Mouse (Mus musculus) heart, embryonic 15.5 days (tissue): ENCODE results near the gene Olfr1364. TPM values are rescaled to one million over a fixed set of nuclear protein-coding genes. Genes with fewer than 3 reads are reported as not detected.

Experiments used
- ATAC-seq: fragments of 200-750 bp; cut with Nextera tagmentation; replicated peaks from 2 replicates; pipeline ENCODE4 v1.8.0; 2017; ENCODE audit warnings: low read depth, moderate TSS enrichment; ENCODE audit not compliant: insufficient number of reproducible peaks, insufficient read depth, low FRiP score
- H3K27ac ChIP-seq: fragments of 300-500 bp; sonication (generic); 2 replicates; pipeline ENCODE4 v1.5.1; 2015; ENCODE audit warnings: mild to moderate bottlenecking, inconsistent platforms
- H3K27me3 ChIP-seq: fragments of 300-500 bp; sonication (generic); 2 replicates; pipeline ENCODE4 v1.6.1; 2015; ENCODE audit warnings: inconsistent platforms
- H3K36me3 ChIP-seq: fragments of 300-500 bp; sonication (generic); 2 replicates; pipeline ENCODE4 v1.6.1; 2015; ENCODE audit warnings: mild to moderate bottlenecking, inconsistent platforms
- H3K4me1 ChIP-seq: fragments of 300-500 bp; sonication (generic); replicated peaks from 2 replicates; pipeline ENCODE4 v1.6.1; 2015; ENCODE audit warnings: inconsistent platforms
- H3K4me2 ChIP-seq: fragments of 300-500 bp; sonication (generic); 2 replicates; pipeline ENCODE4 v1.6.1; 2015; ENCODE audit warnings: inconsistent platforms, mild to moderate bottlenecking, moderate library complexity
- H3K4me3 ChIP-seq: fragments of 300-500 bp; sonication (generic); 2 replicates; pipeline ENCODE4 v1.5.1; 2015; ENCODE audit warnings: mild to moderate bottlenecking, inconsistent platforms
- H3K9ac ChIP-seq: fragments of 300-500 bp; sonication (generic); 2 replicates; pipeline ENCODE4 v1.6.1; 2015; ENCODE audit warnings: mild to moderate bottlenecking, inconsistent platforms
- H3K9me3 ChIP-seq: fragments of 300-500 bp; sonication (generic); replicated peaks from 2 replicates; pipeline ENCODE4 v1.6.1; 2016; ENCODE audit warnings: inconsistent platforms
- WGBS: fragments of 180-500 bp; shearing (Covaris S2); methylation state at CpG from one replicate; pipeline ENCODE4 v1.1.7; 2015; ENCODE audit warnings: mixed read lengths; 5-methylcytosine and 5-hydroxymethylcytosine counted together
- polyA plus RNA-seq: library from polyadenylated mRNA; unstranded; fragments of >200 nt; fragmentation: Nextera tagmentation; extraction: Ambion mirVana; gene quantifications from 2 replicates; pipeline ENCODE4 v1.2.1, GENCODE M21; 2015

Gene Olfr1364
- polyA plus RNA-seq, result not detected in 2 replicates

- H3K4me1 ChIP-seq, result no peaks in the 10 kb centered on the region
- H3K9me3 ChIP-seq, result no peaks in the 10 kb centered on the region
- no peak within 1 kb of the TSS for H3K4me2 ChIP-seq
- no peak within 1 kb of the TSS for H3K9ac ChIP-seq
- no peak within 1 kb of the TSS for H3K27ac ChIP-seq
- no peaks in the 10 kb centered on the region for H3K27me3 ChIP-seq
- ATAC-seq, result no peak
- no peaks in the 10 kb centered on the region for H3K36me3 ChIP-seq
- no peak within 1 kb of the TSS for H3K4me3 ChIP-seq
- 81% methylated on average over 2 of the region's 2 CpGs for WGBS
Observed at GRCm38 (mm10) chr13:21581659-21582058, at the start of gene Olfr1364. Gene Olfr1364 (minus strand): TSS chr13:21581759.

DNA sequence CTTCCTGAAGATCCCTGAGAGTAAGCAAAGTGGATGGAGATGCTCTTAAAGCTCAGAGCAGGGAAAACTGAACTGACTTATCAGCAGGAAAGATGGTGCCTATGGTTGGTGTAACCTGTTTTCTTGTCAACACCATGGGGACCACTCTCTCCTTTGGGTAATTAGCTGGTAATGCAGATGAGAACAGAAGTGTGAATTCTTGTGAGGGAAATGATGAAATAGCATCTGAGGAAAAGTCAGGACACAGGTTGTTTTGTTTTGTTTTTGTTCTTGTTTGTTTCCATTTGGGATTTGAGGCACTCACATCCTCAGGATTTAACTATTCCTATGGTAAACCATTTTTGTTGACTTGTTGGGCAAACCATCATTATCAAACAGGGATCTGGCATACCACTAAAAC lies 32.4 kb upstream of the Olfr1364 start, which contains the start of gene Olfr1362:
TSS of gene Olfr1362 (minus strand) at position 101 of the 400 bp plus-strand sequence.
- Histone ChIP-seq H3K27ac (no peak within 1 kb of the TSS), H3K9me3 (no peaks in the 10 kb centered on the region; the same call in 1 of the 2 replicates), H3K4me1 (no peaks in the 10 kb centered on the region), H3K27me3 (no peaks in the 10 kb centered on the region), H3K4me2 (no peak within 1 kb of the TSS), H3K4me3 (no peak within 1 kb of the TSS), H3K9ac (no peak within 1 kb of the TSS), H3K36me3 (no peaks in the 10 kb centered on the region)
- no peak for ATAC-seq

DNA sequence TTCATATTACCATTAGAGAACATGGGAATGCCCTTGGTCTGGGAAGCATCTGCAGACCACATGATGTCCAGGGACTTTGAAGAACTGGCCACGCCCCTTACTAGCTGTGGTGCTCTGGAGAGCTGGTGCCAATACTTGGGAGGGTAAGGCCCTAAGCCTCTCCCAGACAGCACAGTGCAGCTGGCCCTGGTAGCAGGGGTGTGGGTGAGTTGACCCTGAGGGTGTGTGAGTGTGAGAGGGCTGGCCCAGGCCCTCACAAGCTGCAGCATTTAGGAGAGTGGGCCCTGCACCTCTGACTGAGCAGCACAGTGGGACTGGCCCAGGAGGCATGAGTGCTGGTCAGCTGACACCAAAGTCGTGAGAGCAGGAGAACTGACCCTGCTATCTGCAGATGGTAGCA lies 10.1 kb upstream of the Olfr1364 start:
- H3K9ac ChIP-seq, result no peak overlapping the region
- H3K4me3 ChIP-seq, result no peak overlapping the region
- 40% methylated on average over 2 of the region's 2 CpGs for WGBS
- no peaks in the 10 kb centered on the region for H3K27me3 ChIP-seq
- no peaks in the 10 kb centered on the region for H3K4me1 ChIP-seq
- H3K4me2 ChIP-seq, result no peak overlapping the region
- ATAC-seq, result 0 out of 2 replicates have a peak, but pooled peaks have one; percentile 43
- H3K9me3 ChIP-seq, result no peaks in the 10 kb centered on the region
- H3K36me3 ChIP-seq, result no peaks in the 10 kb centered on the region
- no peak overlapping the region for H3K27ac ChIP-seq

- no peak for ATAC-seq
- no peaks in the 10 kb centered on the region for H3K36me3 ChIP-seq
- WGBS, result 44% methylated on average over 1 of the region's 1 CpGs
Observed at GRCm38 (mm10) chr13:21559793-21560192, 21.8 kb downstream of the Olfr1364 start, which contains the start of gene Olfr1535. Gene Olfr1535 (minus strand): TSS chr13:21559893.

DNA sequence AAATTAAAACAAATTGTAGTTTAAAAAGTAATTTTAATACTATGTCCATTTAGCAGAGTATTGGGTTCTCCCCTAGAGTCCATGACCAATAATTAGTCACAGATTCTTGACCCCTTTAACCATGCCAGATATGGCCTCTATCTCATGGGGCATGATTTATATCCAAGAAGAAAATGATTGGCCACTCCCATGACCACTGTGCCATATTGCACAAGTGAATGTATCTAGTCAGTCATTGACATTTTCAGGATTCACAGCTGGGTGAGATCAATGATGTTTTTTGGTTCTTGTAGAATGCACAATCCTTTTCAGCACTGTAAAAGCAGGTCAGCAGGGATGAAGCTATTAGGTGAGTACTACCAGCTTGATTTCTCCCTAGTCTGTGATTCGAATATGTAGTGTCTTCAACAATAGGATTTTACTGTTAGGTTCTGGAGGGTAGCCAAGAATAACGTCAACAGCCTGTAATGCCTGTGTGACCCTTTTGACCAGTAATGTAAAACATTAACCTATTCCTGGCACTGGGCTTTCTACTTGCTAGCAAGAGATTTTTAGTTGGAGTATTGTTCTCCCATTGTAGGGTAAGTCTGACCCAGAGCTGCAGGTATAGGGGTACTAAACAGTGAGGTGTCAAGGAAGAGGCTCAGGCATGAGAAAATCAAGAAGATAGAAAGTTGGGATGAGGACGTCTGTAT lies 31.0 kb downstream of the Olfr1364 start:
- ATAC-seq, result no peak
- H3K27ac ChIP-seq, result no peak overlapping the region
- no peak overlapping the region for H3K9ac ChIP-seq
- no peak overlapping the region for H3K4me2 ChIP-seq
- no peaks in the 10 kb centered on the region for H3K9me3 ChIP-seq
- 33% methylated on average over 3 of the region's 3 CpGs for WGBS
- no peaks in the 10 kb centered on the region for H3K27me3 ChIP-seq
- no peaks in the 10 kb centered on the region for H3K36me3 ChIP-seq
- H3K4me3 ChIP-seq, result no peak overlapping the region
- H3K4me1 ChIP-seq, result no peaks in the 10 kb centered on the region

More at GRCm38 (mm10) chr13:21559793-21560192, 21.8 kb downstream of the Olfr1364 start, which contains the start of gene Olfr1535:
- Histone ChIP-seq H3K4me3 (no peak within 1 kb of the TSS), H3K9ac (no peak within 1 kb of the TSS), H3K27me3 (no peaks in the 10 kb centered on the region), H3K27ac (no peak within 1 kb of the TSS), H3K9me3 (no peaks in the 10 kb centered on the region), H3K4me2 (no peak within 1 kb of the TSS), H3K4me1 (no peaks in the 10 kb centered on the region)

- Histone ChIP-seq H3K27me3 (no peaks in the 10 kb centered on the region), H3K9ac (no peak overlapping the region), H3K27ac (no peak overlapping the region), H3K4me3 (no peak overlapping the region), H3K4me2 (no peak overlapping the region), H3K9me3 (no peaks in the 10 kb centered on the region), H3K36me3 (no peaks in the 10 kb centered on the region), H3K4me1 (no peaks in the 10 kb centered on the region)
- 86% methylated on average over 3 of the region's 3 CpGs for WGBS
- ATAC-seq, result no peak
Observed at GRCm38 (mm10) chr13:21549487-21549886, 32.1 kb downstream of the Olfr1364 start.

DNA sequence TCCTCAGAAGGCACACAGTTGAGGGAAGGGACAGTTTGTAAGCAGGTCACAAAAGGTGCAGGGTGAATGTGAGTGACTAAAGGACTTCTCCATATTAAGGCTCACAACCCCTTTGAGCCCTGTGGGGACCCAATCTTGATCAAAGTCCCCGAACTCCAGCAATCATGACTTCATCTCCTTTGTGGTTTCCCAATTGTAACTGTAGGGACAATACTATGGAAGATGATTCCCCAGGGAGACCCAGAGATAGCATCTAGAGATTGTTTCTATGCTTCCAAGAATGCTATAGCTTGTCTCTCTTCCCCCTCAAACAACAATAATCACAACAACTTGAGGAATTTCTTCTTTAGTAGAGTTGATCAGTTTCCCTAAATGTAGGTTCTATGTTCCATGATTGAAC lies 38.9 kb downstream of the Olfr1364 start, which contains the start of gene Olfr1366:
TSS of gene Olfr1366 (minus strand) at position 101 of the 400 bp plus-strand sequence.
- WGBS, result 53% methylated on average over 1 of the region's 1 CpGs
- no peak for ATAC-seq

DNA sequence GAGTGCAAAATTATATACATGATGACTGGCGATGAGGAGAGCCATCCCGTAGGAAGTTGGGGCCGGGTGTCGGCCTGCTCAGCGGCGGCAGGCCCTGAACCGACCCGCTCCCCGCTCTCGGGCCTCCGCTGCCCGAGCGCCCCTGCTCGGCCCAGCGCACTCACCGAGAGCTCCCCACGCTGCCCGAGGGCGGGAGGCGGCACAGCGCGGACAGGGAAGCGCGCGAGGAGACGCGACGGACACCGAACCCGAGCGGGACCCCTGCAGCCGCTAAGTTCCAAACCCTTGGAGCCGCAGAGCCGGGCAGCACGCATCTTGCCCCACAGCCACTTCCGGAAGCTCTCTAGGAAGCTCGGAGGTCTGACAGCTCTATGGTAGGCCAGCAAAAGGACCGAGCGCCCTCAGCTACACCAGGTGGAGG lies 50.8 kb downstream of the Olfr1364 start, which contains the start of gene Zkscan8:
TSS of gene Zkscan8 (minus strand) at position 340 of the 421 bp plus-strand sequence.
- Histone ChIP-seq H3K36me3 (peaks cover 16% of the 10 kb centered on the region), H3K4me1 (peaks cover 3% of the 10 kb centered on the region; the same call in 1 of the 2 replicates)
- under 1% methylated on average over 39 of the region's 39 CpGs for whole genome bisulfite sequencing

More for the DNA sequence above, 38.9 kb downstream of the Olfr1364 start, which contains the start of gene Olfr1366:
- Histone ChIP-seq H3K27ac (no peak within 1 kb of the TSS), H3K4me2 (no peak within 1 kb of the TSS), H3K27me3 (no peaks in the 10 kb centered on the region), H3K9me3 (no peaks in the 10 kb centered on the region), H3K4me3 (no peak within 1 kb of the TSS), H3K9ac (no peak within 1 kb of the TSS), H3K36me3 (no peaks in the 10 kb centered on the region), H3K4me1 (no peaks in the 10 kb centered on the region)

DNA sequence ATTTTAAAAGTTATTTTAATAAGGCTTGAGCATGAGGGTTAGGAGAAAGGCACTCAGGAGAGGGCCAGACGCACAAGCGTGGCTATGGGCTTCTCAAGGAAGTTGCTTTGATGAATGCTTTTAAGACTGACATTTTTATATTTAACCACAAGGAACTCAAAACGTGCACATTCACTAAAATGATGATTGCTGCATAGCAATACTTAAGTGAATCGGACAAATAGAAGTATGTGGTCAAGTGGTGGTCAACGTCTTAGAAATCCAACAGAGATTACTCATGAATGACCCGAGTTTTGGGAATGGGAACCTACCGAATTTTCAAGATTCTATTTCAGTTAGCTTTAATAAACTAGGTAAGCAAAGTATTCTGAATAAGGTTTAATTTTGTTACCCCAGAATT lies 51.4 kb downstream of the Olfr1364 start:
- peaks cover 20% of the 10 kb centered on the region for H3K36me3 ChIP-seq
- H3K4me1 ChIP-seq, result peaks cover 3% of the 10 kb centered on the region; the same call in 1 of the 2 replicates
- peak overlapping the region; percentile 99 for H3K4me3 ChIP-seq
- H3K9ac ChIP-seq, result no peak overlapping the region
- no peaks in the 10 kb centered on the region for H3K9me3 ChIP-seq
- ATAC-seq, result no peak
- H3K27ac ChIP-seq, result no peak overlapping the region
- WGBS, result 45% methylated on average over 7 of the region's 7 CpGs
- H3K4me2 ChIP-seq, result peak overlapping the region; percentile 84
- H3K27me3 ChIP-seq, result no peaks in the 10 kb centered on the region

More for the DNA sequence above, 50.8 kb downstream of the Olfr1364 start, which contains the start of gene Zkscan8:
- peak within 1 kb of the TSS; percentile 84 for H3K4me2 ChIP-seq
- no peaks in the 10 kb centered on the region for H3K27me3 ChIP-seq
- peak within 1 kb of the TSS; percentile 99 for H3K4me3 ChIP-seq
- peak; percentile 97 for ATAC-seq
- H3K9ac ChIP-seq, result peak within 1 kb of the TSS; percentile 99
- H3K27ac ChIP-seq, result peak within 1 kb of the TSS; percentile 96
- H3K9me3 ChIP-seq, result no peaks in the 10 kb centered on the region
